Mouse (Mus musculus): ENCODE measurements around the gene Wnt1. TPM values are rescaled to one million over a fixed set of nuclear protein-coding genes. Genes with fewer than 3 reads are reported as not detected.

Wnt1 gene
- polyA plus RNA-seq, 1 experiment from 2014 or later = not detected

DNA sequence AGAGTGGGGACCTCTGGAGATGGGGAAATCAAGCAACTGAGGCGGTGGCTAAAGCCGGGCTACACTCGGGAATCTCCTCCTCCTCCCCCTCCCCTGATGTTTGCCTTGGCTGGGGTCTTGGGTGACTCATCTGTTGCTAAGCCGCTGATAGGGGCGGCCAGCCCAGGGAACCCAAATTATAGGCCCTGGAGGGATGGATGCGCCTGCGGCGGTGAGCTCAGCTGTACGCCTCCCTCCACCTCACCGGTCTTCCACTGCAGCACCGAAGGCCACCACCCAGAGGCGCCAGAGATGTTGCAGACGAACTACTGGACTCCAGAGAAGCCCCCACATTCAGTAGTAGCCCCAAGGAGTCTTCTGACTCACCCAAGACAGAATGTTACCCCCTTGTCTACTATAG is 9.1 kb upstream of the Wnt1 start:
- H3K9me3 ChIP-seq = no peaks in the 10 kb centered on the region
- no peak overlapping the region for H3K9ac ChIP-seq
- no peaks in the 10 kb centered on the region for H3K36me3 ChIP-seq
- no peak overlapping the region for H3K27ac ChIP-seq
- no peak overlapping the region for H3K4me2 ChIP-seq (replicated peaks)
- 0 out of 2 replicates have a peak, but pooled peaks have one; percentile 23 for ATAC-seq
- WGBS = 5% methylated on average over 13 of the region's 13 CpGs
- H3K4me1 ChIP-seq (replicated peaks) = peaks cover 31% of the 10 kb centered on the region
- H3K4me3 ChIP-seq (replicated peaks) = no peak overlapping the region
- peaks cover 69% of the 10 kb centered on the region for H3K27me3 ChIP-seq (replicated peaks)

DNA sequence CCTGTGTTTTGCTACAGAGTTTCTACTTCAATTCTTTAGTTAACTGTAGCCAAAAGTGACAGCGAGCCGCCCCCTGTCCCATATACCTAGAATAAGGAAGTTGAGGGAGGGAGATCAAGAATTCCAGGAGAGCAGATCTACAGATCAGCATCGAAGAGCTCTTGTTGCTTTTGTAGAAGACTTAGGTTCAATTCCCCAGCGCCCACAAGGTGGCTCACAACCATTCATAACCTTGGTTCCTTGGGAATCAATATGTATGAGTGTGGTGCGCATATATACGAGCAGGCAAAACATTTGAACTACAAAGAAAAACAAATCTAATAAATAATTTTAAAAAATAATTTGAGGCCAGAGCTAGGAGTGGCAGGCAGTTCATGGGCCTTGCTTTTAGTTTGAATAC is 8.5 kb upstream of the Wnt1 start:
- no peak overlapping the region for H3K4me2 ChIP-seq (replicated peaks)
- ATAC-seq = no peak
- no peaks in the 10 kb centered on the region for H3K36me3 ChIP-seq
- H3K4me1 ChIP-seq (replicated peaks) = peaks cover 25% of the 10 kb centered on the region
- H3K4me3 ChIP-seq (replicated peaks) = no peak overlapping the region
- WGBS = 27% methylated on average over 6 of the region's 6 CpGs
- peaks cover 63% of the 10 kb centered on the region for H3K27me3 ChIP-seq (replicated peaks)
- H3K27ac ChIP-seq = no peak overlapping the region
- no peak overlapping the region for H3K9ac ChIP-seq
- H3K9me3 ChIP-seq = no peaks in the 10 kb centered on the region

- Histone ChIP-seq H3K9ac (no peak overlapping the region), H3K9me3 (no peaks in the 10 kb centered on the region), H3K27me3 (replicated peaks) (peaks cover 57% of the 10 kb centered on the region), H3K36me3 (no peaks in the 10 kb centered on the region), H3K4me1 (replicated peaks) (peaks cover 13% of the 10 kb centered on the region), H3K27ac (no peak overlapping the region), H3K4me3 (replicated peaks) (no peak overlapping the region), H3K4me2 (replicated peaks) (no peak overlapping the region)
- ATAC-seq = no peak
- WGBS = 42% methylated on average over 7 of the region's 7 CpGs
Observed at GRCm38 (mm10) chr15:98785744-98786143, 3.9 kb upstream of the Wnt1 start.

GRCm38 (mm10) chr15:98787930-98788329 is 1.7 kb upstream of the Wnt1 start:
- no peak overlapping the region for H3K4me3 ChIP-seq (replicated peaks)
- H3K27me3 ChIP-seq (replicated peaks) = peaks cover 67% of the 10 kb centered on the region
- no peak overlapping the region for H3K9ac ChIP-seq
- H3K4me2 ChIP-seq (replicated peaks) = no peak overlapping the region
- H3K36me3 ChIP-seq = no peaks in the 10 kb centered on the region
- WGBS = 30% methylated on average over 4 of the region's 4 CpGs
- H3K9me3 ChIP-seq = no peaks in the 10 kb centered on the region
- peaks cover 34% of the 10 kb centered on the region for H3K4me1 ChIP-seq (replicated peaks)
- no peak overlapping the region for H3K27ac ChIP-seq
- ATAC-seq = no peak

DNA sequence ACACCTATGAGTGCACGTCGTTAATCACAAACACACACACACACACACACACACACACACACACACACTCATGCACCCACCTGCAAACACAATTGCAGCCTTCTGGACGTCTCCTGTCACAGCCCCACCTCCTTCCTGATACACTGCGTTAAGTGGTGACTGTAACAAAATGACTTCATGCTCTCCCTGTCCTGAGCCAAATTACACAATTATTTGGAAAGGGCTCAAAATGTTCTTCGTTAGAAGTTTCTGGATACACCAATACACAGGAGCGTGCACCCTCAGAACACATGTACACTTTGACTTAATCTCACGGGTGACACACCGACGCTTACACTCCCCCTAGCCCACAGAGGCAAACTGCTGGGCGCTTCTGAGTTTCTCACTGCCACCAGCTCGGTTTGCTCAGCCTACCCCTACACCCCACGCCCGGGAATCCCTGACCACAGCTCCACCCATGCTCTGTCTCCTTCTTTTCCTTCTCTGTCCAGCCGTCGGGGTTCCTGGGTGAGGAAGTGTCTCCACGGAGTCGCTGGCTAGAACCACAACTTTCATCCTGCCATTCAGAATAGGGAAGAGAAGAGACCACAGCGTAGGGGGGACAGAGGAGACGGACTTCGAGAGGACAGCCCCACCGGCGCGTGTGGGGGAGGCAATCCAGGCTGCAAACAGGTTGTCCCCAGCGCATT is 541 bp upstream of the Wnt1 start:
- ATAC-seq = 0 out of 2 replicates have a peak, but pooled peaks have one; percentile 34
- Histone ChIP-seq H3K27me3 (replicated peaks) (peaks cover 79% of the 10 kb centered on the region), H3K9me3 (no peaks in the 10 kb centered on the region), H3K4me2 (replicated peaks) (peak overlapping the region; percentile 29; the same call in 1 of the 2 replicates), H3K4me3 (replicated peaks) (0 out of 2 replicates have a peak overlapping the region, but pooled peaks have one; percentile 18), H3K4me1 (replicated peaks) (peaks cover 37% of the 10 kb centered on the region), H3K36me3 (no peaks in the 10 kb centered on the region), H3K9ac (no peak overlapping the region), H3K27ac (no peak overlapping the region)
- WGBS = 14% methylated on average over 24 of the region's 24 CpGs

GRCm38 (mm10) chr15:98790761-98791160 is 1.1 kb downstream of the Wnt1 start:
- H3K27me3 ChIP-seq (replicated peaks) = peaks cover 90% of the 10 kb centered on the region
- H3K9me3 ChIP-seq = no peaks in the 10 kb centered on the region
- no peak for ATAC-seq
- peak overlapping the region; percentile 54 for H3K4me2 ChIP-seq (replicated peaks)
- H3K36me3 ChIP-seq = no peaks in the 10 kb centered on the region
- peaks cover 37% of the 10 kb centered on the region for H3K4me1 ChIP-seq (replicated peaks)
- H3K9ac ChIP-seq = no peak overlapping the region
- WGBS = under 1% methylated on average over 23 of the region's 23 CpGs
- peak overlapping the region; percentile 28 for H3K4me3 ChIP-seq (replicated peaks)
- H3K27ac ChIP-seq = no peak overlapping the region

DNA sequence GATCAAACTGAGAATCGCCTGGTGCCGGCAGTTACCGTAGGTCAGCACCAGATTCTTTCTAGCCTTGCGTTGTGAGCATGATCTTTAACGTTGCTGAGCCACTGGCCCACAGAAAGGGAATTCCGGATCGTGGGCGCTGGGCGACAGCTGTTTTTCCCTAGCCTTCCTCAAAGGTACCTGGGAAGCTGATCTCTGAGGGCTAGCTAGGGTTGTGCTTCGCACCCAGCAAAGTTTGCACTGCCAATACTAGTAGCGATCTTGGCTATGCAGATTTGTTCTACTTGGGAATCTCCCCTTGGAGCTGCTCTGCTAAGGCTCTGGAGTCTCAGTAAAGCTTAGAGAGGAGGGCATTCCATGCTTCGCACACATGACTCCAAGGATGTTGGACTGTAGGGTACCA is 1.6 kb downstream of the Wnt1 start:
- no peak for ATAC-seq
- Histone ChIP-seq H3K27me3 (replicated peaks) (peaks cover 94% of the 10 kb centered on the region), H3K4me3 (replicated peaks) (peak overlapping the region; percentile 28), H3K4me1 (replicated peaks) (peaks cover 37% of the 10 kb centered on the region), H3K27ac (no peak overlapping the region), H3K36me3 (no peaks in the 10 kb centered on the region), H3K4me2 (replicated peaks) (peak overlapping the region; percentile 54), H3K9ac (no peak overlapping the region), H3K9me3 (no peaks in the 10 kb centered on the region)
- WGBS = under 1% methylated on average over 12 of the region's 12 CpGs

DNA sequence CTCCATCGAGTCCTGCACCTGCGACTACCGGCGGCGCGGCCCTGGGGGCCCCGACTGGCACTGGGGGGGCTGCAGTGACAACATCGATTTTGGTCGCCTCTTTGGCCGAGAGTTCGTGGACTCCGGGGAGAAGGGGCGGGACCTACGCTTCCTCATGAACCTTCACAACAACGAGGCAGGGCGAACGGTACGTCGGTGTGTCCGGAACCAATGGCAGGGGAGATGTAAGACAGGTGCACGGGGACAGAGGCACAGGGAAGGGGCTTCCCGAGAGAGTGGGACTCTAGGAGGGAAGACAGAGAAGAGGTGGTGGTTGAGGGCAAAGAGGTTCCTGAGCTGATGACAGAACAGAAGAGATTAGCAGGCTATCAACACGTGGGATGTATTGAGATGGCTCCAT is 2.1 kb downstream of the Wnt1 start:
- H3K36me3 ChIP-seq = no peaks in the 10 kb centered on the region
- ATAC-seq = no peak
- peak overlapping the region; percentile 54 for H3K4me2 ChIP-seq (replicated peaks)
- no peaks in the 10 kb centered on the region for H3K9me3 ChIP-seq
- WGBS = 2% methylated on average over 23 of the region's 23 CpGs
- no peak overlapping the region for H3K27ac ChIP-seq
- peaks cover 39% of the 10 kb centered on the region for H3K4me1 ChIP-seq (replicated peaks)
- 0 out of 2 replicates have a peak overlapping the region, but pooled peaks have one; percentile 3 for H3K4me3 ChIP-seq (replicated peaks)
- H3K9ac ChIP-seq = no peak overlapping the region
- H3K27me3 ChIP-seq (replicated peaks) = peaks cover 96% of the 10 kb centered on the region

DNA sequence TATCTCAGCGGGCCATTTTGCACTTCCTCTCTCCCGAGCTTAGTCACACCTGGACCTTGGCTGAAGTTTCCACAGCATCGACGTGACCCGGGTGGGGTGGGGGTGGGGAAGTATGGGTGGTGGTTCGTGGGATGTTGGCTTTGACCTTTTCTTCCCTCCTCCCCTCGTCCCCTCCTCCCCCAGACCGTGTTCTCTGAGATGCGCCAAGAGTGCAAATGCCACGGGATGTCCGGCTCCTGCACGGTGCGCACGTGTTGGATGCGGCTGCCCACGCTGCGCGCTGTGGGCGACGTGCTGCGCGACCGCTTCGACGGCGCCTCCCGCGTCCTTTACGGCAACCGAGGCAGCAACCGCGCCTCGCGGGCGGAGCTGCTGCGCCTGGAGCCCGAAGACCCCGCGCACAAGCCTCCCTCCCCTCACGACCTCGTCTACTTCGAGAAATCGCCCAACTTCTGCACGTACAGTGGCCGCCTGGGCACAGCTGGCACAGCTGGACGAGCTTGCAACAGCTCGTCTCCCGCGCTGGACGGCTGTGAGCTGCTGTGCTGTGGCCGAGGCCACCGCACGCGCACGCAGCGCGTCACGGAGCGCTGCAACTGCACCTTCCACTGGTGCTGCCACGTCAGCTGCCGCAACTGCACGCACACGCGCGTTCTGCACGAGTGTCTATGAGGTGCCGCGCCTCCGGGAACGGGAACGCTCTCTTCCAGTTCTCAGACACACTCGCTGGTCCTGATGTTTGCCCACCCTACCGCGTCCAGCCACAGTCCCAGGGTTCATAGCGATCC is 2.8 kb downstream of the Wnt1 start:
- Histone ChIP-seq H3K36me3 (no peaks in the 10 kb centered on the region), H3K9ac (no peak overlapping the region), H3K4me3 (replicated peaks) (peak overlapping the region; percentile 22), H3K4me2 (replicated peaks) (peak overlapping the region; percentile 53), H3K27me3 (replicated peaks) (peaks cover 98% of the 10 kb centered on the region), H3K4me1 (replicated peaks) (peaks cover 40% of the 10 kb centered on the region), H3K9me3 (no peaks in the 10 kb centered on the region), H3K27ac (no peak overlapping the region)
- WGBS = under 1% methylated on average over 75 of the region's 75 CpGs
- ATAC-seq = no peak

DNA sequence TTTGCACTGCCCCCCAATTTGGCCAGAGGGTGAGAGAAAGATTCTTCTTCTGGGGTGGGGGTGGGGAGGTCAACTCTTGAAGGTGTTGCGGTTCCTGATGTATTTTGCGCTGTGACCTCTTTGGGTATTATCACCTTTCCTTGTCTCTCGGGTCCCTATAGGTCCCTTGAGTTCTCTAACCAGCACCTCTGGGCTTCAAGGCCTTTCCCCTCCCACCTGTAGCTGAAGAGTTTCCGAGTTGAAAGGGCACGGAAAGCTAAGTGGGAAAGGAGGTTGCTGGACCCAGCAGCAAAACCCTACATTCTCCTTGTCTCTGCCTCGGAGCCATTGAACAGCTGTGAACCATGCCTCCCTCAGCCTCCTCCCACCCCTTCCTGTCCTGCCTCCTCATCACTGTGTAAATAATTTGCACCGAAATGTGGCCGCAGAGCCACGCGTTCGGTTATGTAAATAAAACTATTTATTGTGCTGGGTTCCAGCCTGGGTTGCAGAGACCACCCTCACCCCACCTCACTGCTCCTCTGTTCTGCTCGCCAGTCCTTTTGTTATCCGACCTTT is 3.6 kb downstream of the Wnt1 start:
- no peaks in the 10 kb centered on the region for H3K9me3 ChIP-seq
- H3K4me3 ChIP-seq (replicated peaks) = no peak overlapping the region
- H3K4me1 ChIP-seq (replicated peaks) = peaks cover 43% of the 10 kb centered on the region
- no peak overlapping the region for H3K27ac ChIP-seq
- H3K27me3 ChIP-seq (replicated peaks) = peaks cover 98% of the 10 kb centered on the region
- H3K9ac ChIP-seq = no peak overlapping the region
- WGBS = 3% methylated on average over 13 of the region's 13 CpGs
- peak overlapping the region; percentile 53 for H3K4me2 ChIP-seq (replicated peaks)
- no peak for ATAC-seq
- H3K36me3 ChIP-seq = no peaks in the 10 kb centered on the region

- Histone ChIP-seq H3K27me3 (replicated peaks) (peaks cover 90% of the 10 kb centered on the region), H3K27ac (no peak overlapping the region), H3K4me3 (replicated peaks) (no peak overlapping the region), H3K36me3 (no peaks in the 10 kb centered on the region), H3K4me2 (replicated peaks) (0 out of 2 replicates have a peak overlapping the region, but pooled peaks have one; percentile 5), H3K9ac (no peak overlapping the region), H3K4me1 (replicated peaks) (peaks cover 18% of the 10 kb centered on the region), H3K9me3 (no peaks in the 10 kb centered on the region)
- peak; percentile 46 for ATAC-seq
- WGBS = 5% methylated on average over 12 of the region's 13 CpGs
Observed at GRCm38 (mm10) chr15:98796803-98797595, 7.3 kb downstream of the Wnt1 start.

Data from intestine, embryonic 15.5 days (tissue).